Mouse (Mus musculus) adrenal gland, adult 18-20 months (tissue): ENCODE results near the gene Ubl7. TPM values are rescaled to one million over a fixed set of nuclear protein-coding genes. Genes with fewer than 3 reads are reported as not detected.
A peak's percentile ranks its signal among the peaks of the same experiment; 100 is the strongest.

ENCODE experiments used
- DNase-seq, 2 experiments: peaks; one replicate each; pipeline ENCODE4 v3.0.0; 2021 to 2022; ENCODE audit warnings: low spot score in 2 of 2
- total RNA-seq, 2 experiments: library from RNA; stranded (reverse); gene quantifications; 1 replicate in 1 of 2; 2 replicates in 1 of 2; pipeline ENCODE4 v1.2.3; 2021

Gene Ubl7
- total RNA-seq, 2 experiments from 2014 or later = 66.7 to 73.4 TPM

DNA sequence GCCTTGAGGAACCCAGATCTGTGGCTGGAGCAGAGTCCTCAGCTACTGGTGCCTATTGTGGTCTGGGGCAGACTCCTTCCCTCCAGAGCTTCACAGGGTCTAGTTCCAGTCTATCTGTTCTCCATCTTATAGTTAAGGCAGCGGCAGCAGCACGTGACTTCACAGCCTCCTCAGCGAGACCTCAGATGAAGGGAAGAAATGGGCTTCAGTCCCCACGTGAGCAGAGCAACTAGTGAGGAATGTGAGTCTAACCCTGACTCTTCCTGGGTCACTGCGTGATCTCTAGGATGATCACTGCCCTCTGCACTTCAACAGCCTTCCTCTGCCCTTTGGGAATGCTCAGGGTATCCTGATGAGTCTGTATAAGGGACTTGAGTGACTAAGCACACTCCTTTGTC lies 53.2 kb downstream of the Ubl7 start:
- DNase-seq = no peak

DNA sequence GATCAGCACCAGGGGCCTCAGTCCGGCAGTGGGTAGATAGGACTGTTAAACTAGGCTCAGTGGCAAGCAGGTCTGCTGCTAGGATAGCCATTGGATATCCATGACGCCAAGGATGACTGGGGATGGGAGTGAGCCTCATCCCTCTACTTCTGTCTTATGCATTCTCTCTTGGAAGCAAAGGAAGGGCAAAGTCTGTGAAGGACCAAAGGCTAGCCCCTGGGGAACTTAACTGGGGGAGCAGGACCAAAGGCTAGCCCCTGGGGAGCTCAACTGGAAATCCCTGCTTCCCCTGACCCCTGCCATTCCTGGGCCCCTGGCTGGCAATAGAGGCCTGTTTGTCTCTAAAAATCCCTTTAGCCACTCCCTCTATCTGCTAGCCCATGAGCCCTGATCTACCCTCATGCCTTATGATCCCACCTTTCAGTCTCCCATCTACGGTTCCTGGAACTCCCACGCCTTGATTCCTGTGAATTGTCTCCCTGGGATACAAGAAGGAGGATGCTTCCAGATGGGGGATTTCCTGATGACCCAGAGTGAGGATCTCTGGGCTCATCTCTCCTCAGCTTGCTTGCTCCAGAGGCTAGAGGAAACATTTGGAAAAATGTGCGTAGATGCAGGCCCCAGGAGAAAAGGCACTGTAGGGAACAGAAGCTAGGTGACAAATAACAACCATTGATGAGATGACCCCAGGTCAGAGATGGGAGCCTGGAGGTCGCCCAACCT lies 53.9 kb downstream of the Ubl7 start:
- no peak for DNase-seq

DNA sequence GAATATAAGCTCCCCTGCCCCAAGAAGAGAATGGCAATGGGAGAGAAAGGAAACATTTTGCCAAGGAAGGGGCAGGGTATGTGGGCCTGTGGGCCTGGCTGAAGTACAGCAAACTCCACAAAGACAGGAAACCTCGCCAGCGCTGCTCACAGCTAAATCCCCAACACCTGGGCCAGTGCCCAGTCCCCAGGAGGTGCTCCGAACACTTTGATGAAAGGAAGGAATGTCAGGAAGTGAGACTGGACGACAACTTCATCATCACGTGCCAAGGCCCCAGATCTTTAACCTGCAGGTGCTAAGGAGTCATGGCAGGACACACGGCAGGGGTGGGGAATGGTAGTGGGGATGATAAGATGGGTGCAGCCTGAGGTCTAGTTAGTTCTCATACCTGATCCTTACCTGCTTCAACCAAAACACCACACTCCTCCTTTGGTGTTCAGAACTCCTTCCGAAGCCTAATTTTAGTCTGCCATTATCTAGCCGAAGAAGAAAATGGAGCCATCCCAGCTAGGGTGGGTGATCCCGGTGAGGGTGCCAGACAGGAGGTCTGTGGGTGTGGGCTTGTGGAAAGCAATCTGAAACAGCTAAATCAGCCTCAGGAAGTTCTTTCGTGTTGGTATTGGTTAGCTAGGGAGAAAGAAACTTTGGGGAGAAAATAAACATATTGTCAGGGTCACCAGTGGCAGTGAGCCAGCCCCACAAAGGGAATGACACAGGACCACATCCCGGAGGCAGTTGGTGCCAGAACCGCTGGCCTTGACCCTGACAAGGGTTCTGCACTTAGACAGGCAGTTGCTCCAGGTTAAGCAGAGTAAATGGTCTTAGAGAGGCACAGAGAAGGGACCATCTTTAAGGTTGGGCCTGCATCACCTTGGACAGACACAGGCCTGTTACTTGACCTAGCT lies 54.8 kb downstream of the Ubl7 start:
- DNase-seq = peak; percentile 59 to 76

- no peak for DNase-seq
Measured at GRCm38 (mm10) chr9:57967237-57967960, 56.6 kb downstream of the Ubl7 start.

DNA sequence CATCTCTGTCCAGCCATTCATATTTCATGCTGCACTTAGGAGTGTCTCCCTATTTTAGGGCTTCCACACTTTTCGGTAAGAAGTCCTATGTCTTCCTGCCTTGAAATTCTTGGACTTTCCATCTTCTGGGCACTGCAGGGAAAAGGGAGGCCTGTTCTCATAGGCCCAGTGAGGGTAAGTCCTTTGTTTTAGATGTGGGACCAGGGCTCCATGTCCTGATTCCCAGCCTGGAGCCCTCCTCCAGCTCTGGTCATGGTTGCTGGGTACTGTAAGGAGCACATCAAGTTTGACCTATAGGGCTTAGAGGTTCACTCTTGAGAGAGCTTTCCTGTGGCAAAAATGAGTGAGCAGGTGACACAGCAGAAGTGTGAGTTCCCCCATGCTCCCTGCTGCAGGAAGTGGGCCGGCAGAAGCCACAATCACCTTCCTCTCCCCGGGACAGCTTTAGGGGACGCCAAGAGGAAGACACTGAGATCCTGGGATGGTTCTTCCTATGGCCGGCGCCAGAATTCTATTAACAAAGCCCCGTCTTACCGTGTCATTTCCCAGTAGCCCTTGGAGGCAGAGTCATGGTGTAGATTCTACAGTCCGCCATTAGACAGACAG lies 57.5 kb downstream of the Ubl7 start:
- no peak for DNase-seq

- no peak for DNase-seq
Measured at GRCm38 (mm10) chr9:57968783-57969542, 58.2 kb downstream of the Ubl7 start.

- no peak for DNase-seq
Measured at GRCm38 (mm10) chr9:57969736-57970495, 59.1 kb downstream of the Ubl7 start.

DNA sequence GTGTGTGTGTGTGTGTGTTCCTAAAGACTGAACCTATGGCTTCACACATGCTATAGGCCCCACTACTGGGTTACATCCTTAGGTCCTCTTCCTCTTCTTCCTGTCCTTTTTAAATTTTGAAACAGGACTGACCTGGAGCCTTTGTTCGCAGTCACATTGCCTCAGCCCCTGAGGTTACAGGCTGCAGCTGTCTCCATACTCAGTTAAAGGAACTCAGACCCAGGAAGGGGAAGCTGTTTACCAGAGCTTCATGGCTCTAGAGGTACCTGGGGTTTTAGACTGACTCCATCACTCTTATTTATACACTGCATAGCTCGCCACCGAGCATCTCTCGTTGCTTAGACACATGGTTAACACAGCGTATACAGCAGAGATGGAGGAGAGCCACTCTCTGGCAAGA lies 60.6 kb downstream of the Ubl7 start:
- no peak for DNase-seq

- no peak for DNase-seq
Measured at GRCm38 (mm10) chr9:57972141-57972591, 61.4 kb downstream of the Ubl7 start.

DNA sequence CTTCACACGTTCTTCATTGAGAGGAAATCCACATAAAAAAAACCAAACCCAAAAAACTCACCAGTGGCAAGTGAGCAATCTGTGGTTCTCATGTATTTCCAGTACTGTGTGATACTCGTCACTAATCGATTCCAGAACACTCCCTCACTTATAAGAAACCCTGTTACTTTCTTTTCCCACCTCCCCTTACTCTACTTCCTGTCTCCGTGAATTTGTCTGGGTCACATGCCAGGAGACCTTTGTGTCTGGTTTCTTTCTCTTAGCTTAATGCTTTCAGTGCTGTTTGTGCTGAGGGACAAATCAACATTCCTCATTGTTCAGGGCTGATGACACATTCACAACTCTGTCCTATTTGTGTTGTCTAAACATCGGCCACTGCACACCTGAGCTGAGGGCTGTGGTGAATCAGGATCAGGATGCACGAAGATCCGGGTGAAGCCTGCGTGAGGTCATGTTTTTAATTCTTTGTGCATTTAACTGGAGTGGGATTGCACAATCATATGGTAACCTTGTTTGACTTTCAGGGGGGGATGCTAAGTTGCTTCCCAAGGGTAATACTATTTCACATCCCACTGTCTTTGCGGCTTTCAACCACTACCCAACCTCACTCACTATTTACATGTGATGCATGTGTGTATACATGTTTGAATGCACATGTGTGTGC lies 62.1 kb downstream of the Ubl7 start:
- no peak for DNase-seq

- no peak for DNase-seq
Measured at GRCm38 (mm10) chr9:57973440-57974066, 62.8 kb downstream of the Ubl7 start.

DNA sequence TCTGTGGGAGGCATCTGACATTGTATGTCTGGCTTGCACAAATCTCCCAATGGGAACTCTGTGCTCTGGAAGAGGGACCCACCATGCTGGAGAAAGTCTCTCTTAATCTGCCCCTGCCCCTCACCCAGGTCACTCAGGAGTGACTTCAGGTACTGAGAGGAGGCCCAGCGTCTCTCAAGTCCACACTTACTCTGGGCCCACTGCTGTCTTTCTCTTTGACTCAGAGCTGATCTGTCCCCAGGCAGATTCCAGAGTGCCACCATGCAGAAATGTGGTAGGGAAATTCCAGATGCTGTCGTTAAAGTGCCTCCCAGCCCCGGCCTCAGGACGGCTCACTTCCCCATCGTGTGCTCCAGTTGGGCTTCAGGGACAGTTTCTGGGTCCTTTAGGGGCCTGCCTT lies 63.4 kb downstream of the Ubl7 start:
- DNase-seq = no peak

DNA sequence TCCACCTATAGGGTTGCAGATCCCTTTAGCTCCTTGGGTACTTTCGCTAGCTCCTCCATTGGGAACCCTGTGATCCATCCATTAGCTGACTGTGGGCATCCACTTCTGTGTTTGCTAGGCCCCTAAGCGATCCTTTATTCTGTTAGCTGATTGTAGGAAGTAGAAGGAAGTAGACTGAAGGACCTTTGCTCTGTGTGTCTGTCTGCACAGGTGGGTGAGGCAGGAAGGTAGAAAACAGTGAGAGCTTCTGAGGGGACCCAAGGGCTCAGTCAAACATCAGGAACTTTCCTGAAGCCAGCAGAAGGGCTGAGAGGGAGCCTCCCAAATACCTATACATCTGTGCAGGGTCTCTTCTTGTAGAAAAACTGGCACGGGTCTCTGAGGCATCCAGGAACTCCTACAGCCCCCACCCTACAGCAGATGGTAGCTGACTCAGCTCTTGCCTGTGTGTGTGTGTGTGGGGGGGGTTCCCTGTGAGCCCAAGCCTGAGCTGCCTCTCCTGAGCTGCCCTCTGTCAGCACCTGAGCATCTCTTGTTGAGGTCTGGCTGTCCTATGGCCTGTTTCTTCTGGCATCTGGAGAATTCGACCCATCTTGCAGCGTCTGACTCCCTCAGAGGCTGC lies 64.5 kb downstream of the Ubl7 start:
- no peak for DNase-seq

- no peak for DNase-seq
Measured at GRCm38 (mm10) chr9:57978025-57978424, 67.2 kb downstream of the Ubl7 start.

DNA sequence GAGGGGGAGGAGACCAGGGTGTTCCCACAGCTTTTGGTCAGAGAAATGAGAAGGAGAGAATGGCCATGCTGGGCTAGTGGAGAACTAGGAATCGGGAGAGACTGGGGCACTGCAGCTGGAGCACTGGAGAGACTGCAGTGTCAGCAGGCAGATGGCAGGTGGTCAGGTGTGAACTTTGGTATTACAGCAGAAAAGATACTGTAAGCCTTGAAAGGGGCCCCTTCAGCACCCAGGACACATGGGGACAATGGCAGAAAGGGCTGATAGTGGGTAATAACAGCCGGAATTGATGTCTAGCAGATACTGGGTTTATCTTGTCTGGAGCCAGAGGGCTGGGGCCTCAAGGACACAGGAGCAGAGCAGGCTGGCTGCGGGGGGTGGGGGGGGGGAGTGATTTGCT lies 68.1 kb downstream of the Ubl7 start:
- no peak for DNase-seq
